Mouse (Mus musculus) liver, embryonic 14.5 days (tissue): ENCODE results near the gene Fam81a.
A peak's percentile ranks its signal among the peaks of the same experiment; 100 is the strongest.

Experiments used
- CTCF ChIP-seq: IDR thresholded peaks from 2 replicates; pipeline ENCODE4 v1.5.1; 2016; ENCODE audit warnings: antibody characterized with exemption, low read depth, control low read depth
- EP300 ChIP-seq: IDR thresholded peaks from 2 replicates; pipeline ENCODE4 v1.6.1; 2016; ENCODE audit warnings: antibody characterized with exemption, low read depth

GRCm38 (mm10) chr9:70109279-70109678 is 33.1 kb downstream of the Fam81a start:
- TF ChIP-seq CTCF (peak; percentile 85), EP300 (no peak)
